Mouse (Mus musculus): ENCODE data around the gene Slc4a2.

Gene Slc4a2

GRCm38 (mm10) chr5:24426556-24427284 lies 3.1 kb downstream of the Slc4a2 start:
- no peak for DNase-seq (ENCODE audit: low read depth)

GRCm38 (mm10) chr5:24427285-24427633 lies 3.6 kb downstream of the Slc4a2 start:
- no peak for DNase-seq (ENCODE audit: low read depth)

- DNase-seq (ENCODE audit: low read depth) = no peak
Observed at GRCm38 (mm10) chr5:24427981-24428402, 4.4 kb downstream of the Slc4a2 start.

GRCm38 (mm10) chr5:24428596-24428995 lies 5.0 kb downstream of the Slc4a2 start:
- DNase-seq (ENCODE audit: low read depth) = no peak

DNA sequence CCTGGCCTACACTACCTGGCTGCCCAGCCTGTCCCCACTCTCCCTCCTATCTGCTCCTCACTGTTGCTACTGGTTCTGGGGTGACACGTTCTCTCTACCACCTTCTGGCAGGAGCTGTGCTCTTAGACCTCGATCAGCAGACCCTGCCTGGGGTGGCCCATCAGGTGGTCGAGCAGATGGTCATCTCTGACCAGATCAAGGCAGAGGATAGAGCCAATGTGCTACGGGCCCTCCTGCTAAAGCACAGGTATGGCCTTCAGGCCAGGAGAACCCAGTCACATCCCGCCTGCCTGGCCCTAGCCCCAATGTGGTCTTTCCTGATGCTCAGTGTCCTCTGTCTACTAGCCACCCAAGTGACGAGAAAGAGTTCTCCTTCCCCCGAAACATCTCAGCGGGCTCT lies 10.4 kb downstream of the Slc4a2 start:
- DNase-seq (ENCODE audit: low read depth) = no peak

DNA sequence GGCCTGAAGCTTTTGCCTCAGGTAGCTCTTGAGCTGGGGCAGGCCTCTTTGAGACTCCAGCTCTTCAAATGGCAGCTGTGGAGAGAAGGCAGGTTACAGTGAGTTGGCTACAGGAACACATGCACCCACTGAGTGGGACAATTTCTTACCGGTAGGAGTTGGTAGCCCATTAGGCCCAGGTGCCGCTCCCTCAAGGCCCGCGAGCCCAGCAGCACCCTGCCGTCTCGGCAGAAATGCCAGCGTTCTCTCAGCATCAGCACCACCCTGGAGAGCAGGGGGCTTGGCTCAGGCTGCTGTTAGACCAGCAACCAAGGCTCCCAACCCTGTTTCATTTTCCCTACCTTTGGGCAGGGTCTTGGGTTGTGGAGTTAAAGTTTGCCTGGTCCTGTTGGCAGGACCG lies 17.6 kb downstream of the Slc4a2 start:
- no peak for DNase-seq (ENCODE audit: low read depth)

DNA sequence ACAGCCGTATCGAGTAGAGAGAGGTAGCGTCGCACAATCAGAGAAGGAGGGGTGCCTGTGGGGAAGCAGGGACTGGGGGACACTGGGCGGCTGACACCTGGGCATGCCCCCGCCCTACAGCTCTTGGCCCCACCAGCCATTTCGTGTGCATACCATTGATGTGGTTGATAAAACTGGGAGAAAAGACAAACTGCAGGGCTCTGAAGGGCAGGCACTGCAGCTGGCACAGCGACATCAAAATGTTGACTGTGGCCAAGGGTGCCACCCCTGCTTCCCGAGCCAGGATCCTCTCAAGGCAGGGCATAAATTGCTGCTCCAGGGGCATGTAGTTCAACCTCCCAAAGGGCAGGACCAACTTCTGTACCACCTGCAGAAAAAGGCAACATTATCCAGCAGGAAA lies 18.4 kb downstream of the Slc4a2 start:
- DNase-seq (ENCODE audit: low read depth) = no peak

DNA sequence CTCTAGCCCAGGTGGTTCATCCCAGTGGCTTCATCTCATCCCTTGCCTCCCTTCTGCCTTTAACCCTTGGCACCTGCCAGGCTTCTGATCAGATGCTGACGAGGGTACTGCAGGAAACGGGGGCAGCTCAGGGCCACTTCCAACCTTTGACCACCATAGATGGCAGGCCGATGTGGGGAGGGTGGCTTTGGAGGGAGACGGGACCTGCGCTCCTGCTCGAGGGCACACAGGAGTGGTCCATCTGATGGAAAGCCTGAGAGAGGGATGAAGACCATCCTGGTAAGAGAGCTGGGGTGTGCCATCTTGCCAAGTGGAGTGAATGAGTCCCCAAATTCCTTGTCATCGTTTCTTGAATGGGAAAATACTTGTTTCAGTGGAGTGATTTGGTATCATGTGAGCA lies 19.6 kb downstream of the Slc4a2 start:
- no peak for DNase-seq (ENCODE audit: low read depth)

DNA sequence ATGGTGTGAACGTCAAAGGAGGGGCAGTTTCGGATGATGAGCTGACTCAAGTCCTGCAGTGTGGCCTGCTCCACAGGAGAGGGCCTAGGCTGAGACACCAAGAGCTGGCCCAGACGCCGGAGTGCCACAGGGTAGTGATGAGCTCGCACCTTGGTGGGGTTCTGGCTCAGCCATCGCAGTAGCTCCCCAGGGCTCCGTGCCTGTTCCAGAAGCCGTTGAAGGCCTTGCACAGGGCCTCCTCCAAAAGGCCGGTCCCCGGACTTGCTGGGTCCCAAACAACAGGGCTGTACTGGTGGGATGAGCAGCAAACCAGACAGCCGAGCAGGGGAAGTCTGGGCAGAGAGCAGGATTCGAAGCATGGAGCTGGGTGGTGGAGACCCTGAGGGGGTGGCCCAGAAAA lies 20.3 kb downstream of the Slc4a2 start:
- DNase-seq (ENCODE audit: low read depth) = no peak

DNA sequence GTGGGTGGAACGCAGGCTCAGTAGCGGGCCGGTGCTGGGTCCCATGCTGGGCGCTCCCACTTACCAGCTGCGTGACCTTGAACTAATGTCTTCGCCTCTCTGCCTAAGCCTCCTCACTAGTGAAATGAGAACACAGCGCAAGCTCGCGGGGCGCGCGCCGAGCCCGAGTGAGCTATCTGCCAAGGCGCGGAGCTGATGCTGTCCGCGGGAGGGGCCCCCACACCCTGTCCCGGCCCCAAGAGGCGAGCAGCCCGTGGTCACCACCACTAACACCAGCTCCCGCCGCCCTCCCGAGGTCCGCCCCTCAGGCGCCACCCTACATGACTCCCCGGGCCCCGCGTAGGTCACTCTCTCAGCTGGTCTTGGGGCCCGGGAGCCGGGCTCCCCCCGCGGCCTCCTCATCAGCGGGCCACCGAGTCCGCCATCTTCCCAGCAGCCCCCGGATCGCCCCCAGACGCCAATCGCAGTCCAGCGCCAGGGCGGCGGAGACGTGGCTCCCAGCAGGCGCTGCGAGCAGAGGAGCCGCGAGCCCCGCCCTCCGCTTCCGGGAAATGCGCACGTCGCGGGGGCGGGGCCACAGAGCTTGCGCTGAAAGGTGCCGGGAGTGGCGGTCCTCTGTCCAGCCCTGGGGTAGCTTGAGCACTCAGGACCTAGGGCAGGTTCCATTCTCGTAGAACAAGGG lies 21.2 kb downstream of the Slc4a2 start, which contains the start of gene Fastk:
Fastk (minus strand) TSS at position 542 of the 682 bp plus-strand sequence.
- DNase-seq (ENCODE audit: low read depth) = peak; percentile 86

DNA sequence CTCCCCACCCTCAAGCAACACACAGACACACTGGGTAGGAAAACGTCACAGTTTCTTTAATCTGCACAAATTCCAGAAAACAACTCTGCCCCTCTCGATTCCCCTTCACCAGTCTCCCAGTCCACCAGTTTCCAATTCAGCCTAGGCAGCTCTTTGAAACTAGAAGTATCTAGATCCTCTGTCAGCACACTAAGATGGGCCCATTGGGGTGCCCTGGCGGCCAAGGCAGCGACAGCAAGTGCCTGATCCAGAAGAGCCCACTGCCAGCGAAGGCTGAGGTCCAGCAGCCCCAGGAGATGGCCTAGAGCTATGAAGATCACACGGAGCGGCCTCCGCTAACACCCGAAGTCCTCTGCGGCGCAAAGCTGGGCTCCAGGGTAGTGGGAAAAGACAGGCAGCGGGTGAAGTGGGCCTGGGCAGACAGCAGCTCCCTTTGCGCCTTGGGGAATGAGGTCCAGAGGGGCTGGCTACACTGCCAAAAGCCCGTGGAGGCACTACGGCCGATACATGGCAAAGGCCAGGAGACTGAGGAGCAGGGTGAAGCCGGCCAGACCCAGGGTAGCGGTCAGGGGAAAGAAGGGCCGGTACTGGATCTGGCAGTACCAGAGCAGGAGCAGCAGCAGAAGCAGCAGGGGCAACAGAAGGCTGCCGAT lies 21.9 kb downstream of the Slc4a2 start:
- DNase-seq (ENCODE audit: low read depth) = no peak

GRCm38 (mm10) chr5:24446630-24447029 lies 23.0 kb downstream of the Slc4a2 start:
- no peak for DNase-seq (ENCODE audit: low read depth)

- DNase-seq (ENCODE audit: low read depth) = peak; percentile 72
Observed at GRCm38 (mm10) chr5:24447624-24448298, 24.1 kb downstream of the Slc4a2 start, which contains the start of gene Tmub1. Gene Tmub1 (minus strand): TSS chr5:24447854.

DNA sequence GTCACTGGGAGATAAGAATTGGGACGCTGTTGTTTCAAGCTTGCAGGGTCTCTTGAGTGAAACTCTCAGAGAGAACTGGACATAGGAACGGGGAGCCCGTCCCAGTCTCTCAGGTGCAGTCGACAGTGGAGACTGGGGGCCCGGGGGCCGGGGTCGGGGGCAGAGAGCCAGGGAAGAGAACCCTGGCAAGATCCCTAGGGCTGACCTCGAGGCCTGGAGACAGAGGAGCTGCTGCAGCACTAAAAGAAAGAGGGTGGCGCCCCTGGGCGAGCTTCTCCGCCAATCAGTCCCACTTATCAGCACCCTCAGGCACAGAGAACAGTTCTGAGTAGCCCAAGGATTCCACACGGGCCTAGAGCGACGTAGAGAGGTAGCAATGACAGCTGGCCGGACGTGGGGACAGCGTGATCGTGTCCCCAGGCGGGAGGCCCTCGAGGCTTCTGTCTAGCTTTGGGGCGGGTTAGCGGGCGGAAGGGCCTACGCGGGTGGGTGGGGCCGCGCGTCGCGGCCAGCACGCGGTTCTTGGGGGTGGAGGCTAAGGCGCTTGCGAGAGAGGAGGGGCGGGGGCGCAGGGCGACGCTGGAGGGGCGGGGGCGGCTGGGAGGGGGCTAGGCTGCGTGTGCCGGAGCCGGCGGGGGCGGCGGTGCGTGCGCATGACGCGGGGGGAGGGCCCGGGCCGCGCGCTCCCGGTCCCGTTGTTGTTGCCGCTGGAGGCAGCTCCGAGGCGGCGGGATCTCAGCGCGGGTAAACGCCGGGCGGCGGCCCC lies 27.8 kb downstream of the Slc4a2 start:
- DNase-seq (ENCODE audit: low read depth) = peak; percentile 77

DNA sequence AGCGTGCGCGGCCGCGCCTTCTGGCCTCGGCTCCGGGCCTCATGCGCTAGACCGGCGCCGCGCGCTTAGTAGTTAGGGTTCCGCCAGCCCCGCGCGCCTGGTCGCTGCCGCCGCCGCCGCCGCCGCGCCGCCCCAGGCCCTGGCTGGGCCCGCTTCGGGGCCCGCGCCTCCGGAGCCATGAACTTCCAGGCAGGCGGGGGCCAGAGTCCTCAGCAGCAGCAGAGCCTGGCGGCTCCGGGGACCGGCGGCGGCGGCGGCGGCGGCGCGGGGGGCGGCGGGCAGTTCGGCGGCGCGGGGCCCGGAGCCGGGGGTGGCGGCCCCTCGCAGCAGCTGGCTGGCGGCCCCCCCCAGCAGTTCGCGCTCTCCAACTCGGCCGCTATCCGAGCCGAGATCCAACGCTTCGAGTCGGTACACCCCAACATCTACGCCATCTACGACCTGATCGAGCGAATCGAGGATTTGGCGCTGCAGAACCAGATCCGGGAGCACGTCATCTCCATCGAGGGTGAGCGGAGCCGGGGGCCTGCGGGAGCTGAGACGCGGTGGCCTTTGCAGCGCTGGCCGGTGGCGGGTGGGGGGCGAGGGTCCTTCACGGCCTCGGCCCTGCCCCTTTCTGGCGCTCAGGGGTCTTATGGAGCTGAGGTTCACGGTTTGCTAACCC lies 28.5 kb downstream of the Slc4a2 start, which contains the start of gene Agap3:
Agap3 (plus strand) TSS at position 148 of the 661 bp plus-strand sequence.
- DNase-seq (ENCODE audit: low read depth) = no peak

DNA sequence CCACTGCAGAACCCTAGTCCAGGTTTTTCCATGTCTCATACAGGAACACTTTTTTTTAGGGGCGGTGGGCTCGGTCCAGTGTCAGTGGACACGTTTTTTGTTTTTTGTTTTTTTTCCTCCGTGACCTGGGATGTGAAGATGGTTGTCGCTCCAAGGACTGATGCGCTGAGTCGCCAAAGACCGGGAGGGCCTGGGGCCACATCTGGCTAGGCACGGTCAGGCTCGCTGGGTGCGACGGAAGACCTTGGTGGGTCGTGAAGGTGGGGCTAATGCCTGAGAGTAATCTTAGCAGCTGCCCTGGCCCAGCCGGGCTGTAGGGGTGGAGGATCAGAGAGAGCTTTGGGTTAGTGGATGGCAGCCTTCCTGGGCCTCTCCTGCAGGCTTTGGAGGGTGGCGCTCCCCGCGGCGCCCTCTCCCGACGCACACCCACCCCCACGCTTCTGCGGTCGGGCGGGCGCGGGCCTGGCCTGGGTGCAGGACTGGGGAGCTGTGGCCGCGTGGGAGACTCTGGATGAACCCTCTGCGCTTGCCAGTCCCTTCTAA lies 29.1 kb downstream of the Slc4a2 start:
- peak; percentile 35 for DNase-seq (ENCODE audit: low read depth)

GRCm38 (mm10) chr5:24453283-24453984 lies 29.8 kb downstream of the Slc4a2 start:
- no peak for DNase-seq (ENCODE audit: low read depth)

GRCm38 (mm10) chr5:24453985-24454303 lies 30.3 kb downstream of the Slc4a2 start:
- no peak for DNase-seq (ENCODE audit: low read depth)

DNA sequence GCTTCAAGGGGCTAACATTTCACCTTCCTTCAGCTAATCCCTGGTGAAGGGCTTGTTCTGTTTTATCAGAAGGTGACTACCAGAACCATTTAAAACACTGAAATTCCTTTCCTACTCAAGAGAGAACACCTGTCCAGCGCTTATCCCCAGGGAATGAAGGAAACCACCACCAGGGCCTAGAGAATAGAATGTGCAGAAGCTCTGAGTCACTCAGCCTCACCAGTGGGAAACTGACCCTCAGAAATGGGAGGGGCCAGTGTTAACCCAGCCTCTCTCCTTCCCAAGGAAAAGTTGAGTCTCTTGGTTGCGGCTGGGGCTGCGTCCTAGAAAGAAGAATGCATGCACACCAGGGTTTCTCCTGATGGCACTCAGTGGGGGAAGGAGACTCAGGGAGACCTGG lies 31.4 kb downstream of the Slc4a2 start:
- no peak for DNase-seq (ENCODE audit: low read depth)

GRCm38 (mm10) chr5:24455613-24456012 lies 32.0 kb downstream of the Slc4a2 start:
- no peak for DNase-seq (ENCODE audit: low read depth)
